Mouse (Mus musculus) thymus, postnatal 25 days (tissue): ENCODE data around the gene Ablim1.
"Not testable (repeated sequence)": the region's sequence is repeated elsewhere in the genome, so short reads cannot be mapped to it uniquely, and the experiment has no call there.

ENCODE experiments used
- DNase-seq: peaks from one replicate; pipeline ENCODE4 v3.0.0; 2022

Gene Ablim1

DNA sequence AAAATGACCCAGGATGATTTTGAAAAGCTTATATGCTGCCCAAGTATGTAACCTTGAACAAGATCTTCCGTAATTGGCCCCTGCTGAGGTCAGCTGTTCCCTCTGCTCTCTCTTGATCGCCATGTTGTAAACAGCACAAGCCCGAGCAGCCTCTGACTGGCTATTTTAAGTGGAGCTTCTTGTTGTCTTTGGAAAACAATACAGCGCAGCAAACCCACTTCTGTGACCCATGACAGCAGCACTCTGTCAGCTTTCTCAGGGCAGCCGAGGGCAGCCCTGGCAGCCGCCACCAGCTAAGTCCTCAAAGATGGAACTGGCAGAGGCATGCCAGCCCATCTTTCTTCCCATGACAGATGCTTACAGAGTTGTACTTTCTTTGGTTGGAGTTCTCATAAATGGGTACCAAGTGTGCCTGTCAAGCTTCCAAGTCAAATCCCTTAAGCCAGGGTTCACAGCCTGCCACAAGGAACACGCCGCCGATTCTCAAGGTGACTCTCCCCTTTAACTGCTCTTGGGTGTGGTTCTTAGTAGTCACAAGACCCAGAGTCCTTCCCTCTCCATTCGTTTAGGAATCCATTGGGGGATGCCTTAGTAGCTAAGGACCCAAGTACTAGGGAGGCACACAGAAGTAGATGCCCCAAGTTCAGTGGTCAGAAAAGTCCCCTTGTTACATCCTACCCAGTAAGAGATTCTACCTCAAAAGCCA is 172.8 kb downstream of the Ablim1 start:
- DNase-seq: no peak

GRCm38 (mm10) chr19:57140874-57141273 is 173.8 kb downstream of the Ablim1 start:
- DNase-seq: no peak

DNA sequence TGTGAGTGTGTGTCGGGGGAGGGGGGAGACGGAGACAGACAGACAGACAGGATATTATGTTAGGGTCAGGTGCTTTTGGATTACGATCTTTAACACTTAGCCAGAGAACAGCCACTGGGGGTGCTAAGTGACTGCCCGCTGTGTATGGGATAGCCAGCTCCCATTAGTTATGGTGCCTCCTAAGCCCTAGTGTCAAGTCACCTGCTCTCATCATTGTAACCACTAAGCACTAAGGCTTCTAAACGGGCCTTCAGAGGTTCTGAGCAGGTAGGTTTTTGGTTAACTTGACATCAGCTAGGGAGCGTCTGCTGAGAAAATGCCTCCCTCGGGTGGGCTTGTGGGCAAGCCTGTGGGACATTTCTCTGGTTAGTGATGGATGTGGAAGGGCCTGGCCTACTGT is 174.6 kb downstream of the Ablim1 start:
- DNase-seq: no peak

DNA sequence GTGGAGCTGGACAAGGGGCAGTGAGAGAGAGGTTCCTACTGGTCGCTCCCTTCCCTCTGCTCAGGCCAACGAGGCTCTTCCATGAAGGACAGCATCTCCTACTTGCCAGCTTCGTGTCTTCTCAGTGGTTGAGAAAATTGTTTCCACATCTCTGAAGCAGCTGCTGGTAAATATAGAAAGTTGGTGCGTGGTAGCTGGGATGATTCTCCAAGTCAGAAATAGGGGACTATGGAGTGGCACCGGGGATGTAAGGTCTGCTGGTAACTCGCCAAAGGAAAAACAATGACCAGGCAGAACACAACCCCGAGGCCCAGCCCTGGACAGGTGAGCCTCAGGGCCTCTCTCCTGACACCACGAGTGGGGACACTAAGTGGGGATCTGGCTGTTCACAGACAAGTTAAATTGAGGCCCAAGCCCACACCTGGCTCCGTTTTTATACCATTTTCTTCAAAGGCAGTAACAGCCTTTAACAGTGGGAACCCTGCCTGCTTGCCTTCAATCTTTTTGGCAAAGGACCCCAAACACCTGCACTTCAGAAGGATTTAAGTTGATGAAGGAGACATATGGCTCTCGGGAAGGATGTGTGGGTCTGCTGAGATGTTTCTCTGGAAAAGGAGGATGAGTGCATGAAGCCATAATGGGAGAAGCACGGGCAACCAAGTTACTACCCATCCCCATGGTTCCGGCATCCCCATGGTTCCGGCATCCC is 175.7 kb downstream of the Ablim1 start:
- DNase-seq: no peak

GRCm38 (mm10) chr19:57138469-57138868 is 176.2 kb downstream of the Ablim1 start:
- no peak for DNase-seq

DNA sequence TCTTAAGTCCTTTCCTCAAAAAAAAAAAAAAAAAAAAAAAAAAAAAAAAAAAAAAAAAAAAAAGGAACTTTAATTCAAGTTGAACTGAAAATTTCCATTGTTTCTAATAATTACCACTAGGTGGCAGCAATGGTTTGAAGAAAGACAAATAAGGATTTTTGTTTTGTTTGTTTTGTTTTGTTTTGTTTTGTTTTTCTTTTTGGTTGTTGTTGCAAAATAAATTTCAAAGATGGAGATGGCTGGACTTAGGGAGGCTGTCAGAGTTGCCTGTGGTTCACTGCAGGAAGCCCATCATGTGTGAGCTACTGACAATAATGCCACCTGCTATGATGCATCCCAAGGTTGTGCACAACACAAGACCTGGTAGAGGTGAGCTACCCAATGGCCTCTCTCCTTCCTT is 176.7 kb downstream of the Ablim1 start:
- no peak for DNase-seq

DNA sequence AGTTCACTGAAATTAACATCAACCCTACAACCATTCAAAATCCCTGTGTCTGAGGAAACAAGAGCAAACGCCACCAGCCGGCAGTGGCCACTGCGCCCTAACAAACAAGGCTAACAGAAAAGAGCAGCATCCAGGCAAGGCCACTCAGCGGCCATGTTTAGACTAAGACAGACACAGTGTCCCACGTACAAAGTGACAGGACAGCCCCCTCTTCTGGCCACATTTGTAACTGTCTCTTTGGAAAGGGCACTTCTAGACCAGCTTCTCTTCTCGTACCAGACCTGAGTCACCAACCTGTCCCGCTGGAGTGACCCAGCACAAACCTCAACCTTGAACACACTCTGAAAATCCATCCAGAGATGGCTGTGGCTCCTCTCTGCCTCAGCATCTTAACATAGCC is 178.5 kb downstream of the Ablim1 start:
- peak; percentile 80 for DNase-seq

GRCm38 (mm10) chr19:57135654-57136053 is 179.1 kb downstream of the Ablim1 start:
- DNase-seq: not testable (repeated sequence)

DNA sequence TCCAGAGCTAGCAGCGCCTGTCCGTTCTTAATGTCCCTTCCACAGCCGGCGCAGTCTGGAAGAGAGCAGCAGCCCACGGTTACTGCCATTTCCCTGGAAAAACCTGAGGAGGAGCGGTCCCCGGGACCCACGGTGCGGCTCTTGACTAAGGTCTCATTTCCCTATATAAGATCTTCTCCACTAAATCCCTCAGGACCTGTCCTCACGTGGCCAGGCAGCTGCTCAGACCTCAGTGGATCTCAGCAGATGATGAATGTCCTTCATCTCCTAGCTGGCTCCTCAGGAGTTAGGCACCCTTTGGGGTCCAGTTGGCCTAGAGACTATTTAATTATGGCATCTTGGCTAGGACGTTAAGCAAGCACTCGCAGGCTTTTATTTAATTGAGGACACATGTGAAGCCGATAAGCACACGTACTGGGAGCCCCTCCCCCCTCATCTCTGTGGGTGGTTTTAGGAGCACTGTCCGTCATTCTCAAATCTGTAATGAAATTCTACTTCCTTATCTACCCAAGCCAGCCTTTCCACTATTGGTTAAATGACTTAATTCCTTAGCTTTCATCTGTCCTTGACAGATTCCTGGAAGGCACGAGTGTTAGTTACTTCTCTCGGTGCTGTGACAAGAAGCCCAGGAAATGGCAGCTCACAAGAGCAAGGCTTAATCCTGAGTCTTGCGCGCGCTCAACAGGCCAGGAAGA is 179.9 kb downstream of the Ablim1 start:
- no peak for DNase-seq

DNA sequence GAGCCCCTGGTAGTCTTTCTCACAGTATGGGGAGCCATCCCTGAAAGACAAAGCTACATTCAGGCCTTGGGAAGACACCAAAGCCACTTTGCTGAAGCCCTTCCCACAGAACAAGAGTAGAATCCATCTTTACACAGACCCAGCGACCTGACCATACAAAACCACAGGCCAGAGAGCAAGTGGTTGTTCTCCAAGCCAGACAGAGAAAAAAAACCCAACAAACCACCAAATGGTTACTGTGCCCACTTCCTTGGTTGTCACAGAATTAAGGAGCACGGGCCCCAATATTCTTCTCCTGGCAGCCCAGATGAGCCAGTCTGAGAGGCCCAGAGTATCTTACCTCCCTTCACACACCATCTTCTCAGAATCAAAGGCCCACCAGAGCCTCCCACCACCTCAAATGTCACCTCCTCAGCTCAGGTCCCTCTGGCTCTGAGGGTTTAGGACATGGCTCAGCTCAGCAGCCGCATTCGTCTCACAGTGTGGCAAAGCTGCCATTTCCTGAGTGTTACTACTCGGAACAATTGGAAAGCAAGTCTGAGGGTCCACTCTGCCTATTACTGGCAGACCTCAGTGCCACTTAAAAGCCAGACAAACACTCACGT is 181.7 kb downstream of the Ablim1 start:
- DNase-seq: no peak

DNA sequence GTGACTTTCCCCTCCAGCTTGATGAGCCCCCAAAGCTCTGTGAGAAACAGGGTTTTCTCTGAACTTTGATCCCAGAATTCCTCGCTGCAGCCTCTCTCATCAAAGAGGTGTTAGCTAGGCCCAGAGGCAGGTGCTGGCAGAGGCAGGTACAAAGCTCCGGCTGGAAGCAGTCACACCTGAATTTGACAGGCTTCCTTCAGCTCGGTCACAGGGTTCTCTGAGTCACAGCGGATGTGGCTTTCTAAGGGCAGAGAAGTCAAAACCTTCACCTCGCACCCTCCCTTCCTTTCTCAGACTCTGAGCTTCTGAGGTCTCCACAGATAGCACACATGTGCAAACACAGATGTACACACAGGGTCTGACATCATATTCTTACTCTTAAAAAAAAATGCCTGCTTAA is 182.4 kb downstream of the Ablim1 start:
- DNase-seq: peak; percentile 84

- DNase-seq: peak; percentile 77
Observed at GRCm38 (mm10) chr19:57131366-57131765, 183.4 kb downstream of the Ablim1 start.

GRCm38 (mm10) chr19:57130591-57130990 is 184.1 kb downstream of the Ablim1 start:
- no peak for DNase-seq

DNA sequence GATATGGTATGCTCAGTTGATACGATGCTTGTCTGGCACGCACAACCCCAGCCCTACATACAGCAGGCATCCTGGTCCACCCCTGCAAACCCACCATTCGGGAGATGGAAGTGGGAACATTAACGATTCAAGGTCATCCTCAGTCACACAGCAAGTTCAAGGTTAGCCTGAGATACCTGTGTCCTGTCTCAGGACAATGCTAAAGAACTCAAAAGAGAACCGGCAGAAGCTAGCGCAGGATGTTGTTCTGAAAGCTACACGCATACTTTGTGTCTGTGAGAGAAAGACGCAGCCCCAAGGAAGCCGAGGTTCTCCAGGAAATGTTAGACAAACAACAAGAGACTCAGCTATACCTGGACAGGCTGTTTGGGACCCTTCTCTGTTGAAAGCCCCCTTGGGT is 185.0 kb downstream of the Ablim1 start:
- no peak for DNase-seq

DNA sequence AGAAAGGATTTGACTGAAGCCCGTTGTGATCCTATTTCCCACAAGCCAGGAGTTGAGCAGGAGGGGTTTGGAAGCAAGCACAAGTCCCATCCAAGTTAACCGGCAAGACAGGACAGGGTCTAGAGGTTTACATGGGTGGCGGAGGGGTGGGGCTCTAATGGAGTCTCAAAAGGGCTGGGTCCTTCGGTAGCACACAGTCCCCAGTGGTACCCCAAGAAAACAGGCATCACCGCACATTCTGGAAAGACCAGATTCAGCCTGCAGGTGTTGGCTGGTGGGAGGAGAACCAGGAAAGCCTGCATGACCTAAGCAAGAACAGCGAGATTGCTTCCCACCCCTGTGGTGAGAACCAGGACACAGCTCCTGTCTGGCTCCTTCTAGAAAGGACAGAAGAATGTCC is 186.7 kb downstream of the Ablim1 start:
- DNase-seq: no peak

DNA sequence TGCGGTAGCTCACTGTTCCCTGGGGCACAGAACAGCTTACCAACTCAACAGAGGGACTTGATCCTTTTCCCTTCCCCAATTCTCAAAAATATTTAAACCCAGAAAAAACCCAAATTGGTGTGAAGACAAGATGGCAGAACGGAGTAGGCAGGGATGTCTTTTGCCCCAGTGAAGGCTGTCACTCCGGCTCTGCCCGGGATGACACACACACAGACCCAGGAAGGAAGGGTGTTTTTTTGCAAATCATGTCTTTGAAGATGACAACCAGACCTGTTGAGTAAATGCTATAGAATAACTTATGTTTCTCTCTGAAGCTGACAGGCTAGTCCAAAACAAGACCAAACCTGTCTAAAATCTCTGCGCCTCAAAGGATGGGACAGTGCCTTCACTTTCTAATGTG is 187.2 kb downstream of the Ablim1 start:
- DNase-seq: no peak

DNA sequence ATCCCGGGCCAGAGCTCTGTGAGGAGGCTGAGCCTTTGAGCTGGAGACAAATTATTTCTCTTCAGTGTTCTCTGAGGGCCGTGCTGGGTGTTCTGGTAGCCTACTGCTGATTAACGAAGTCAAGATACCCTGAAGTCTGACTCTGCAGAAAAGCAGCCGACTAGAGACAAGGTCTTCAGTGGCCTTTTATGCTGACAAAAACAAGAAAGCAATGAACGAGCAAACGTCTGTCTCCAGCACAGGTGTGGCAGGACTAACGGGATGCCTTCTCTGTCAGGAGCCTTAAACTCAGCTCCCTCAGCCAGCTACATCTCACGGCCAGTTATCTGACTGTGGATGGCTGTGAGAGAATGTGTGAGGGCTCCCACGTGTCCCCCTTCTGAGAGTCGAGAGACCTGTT is 187.8 kb downstream of the Ablim1 start:
- DNase-seq: no peak

- no peak for DNase-seq
Observed at GRCm38 (mm10) chr19:57124906-57125305, 189.8 kb downstream of the Ablim1 start.

GRCm38 (mm10) chr19:57124138-57124519 is 190.6 kb downstream of the Ablim1 start:
- no peak for DNase-seq

GRCm38 (mm10) chr19:57123503-57124137 is 191.1 kb downstream of the Ablim1 start:
- DNase-seq: peak; percentile 81

DNA sequence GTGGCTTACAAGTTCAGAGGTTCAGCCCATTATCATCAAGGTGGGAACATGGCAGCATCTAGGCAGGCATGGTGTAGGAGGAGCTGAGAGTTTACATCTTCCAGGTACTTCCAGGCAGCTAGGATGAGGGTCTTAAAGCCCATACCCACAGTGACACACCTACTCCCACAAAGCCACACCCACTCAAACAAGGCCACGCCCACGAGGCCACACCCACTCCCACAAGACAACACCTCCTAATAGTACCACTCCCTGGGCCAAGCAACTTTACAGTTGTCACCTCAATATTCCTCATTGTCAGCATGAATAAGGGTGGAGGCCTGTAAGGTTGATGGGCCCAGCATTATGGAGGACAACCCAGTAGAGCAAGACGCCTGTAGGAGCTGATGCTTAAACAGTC is 192.5 kb downstream of the Ablim1 start:
- no peak for DNase-seq

- DNase-seq: no peak
Observed at GRCm38 (mm10) chr19:57121036-57121435, 193.7 kb downstream of the Ablim1 start.

GRCm38 (mm10) chr19:57119661-57120060 is 195.1 kb downstream of the Ablim1 start:
- DNase-seq: peak; percentile 54
